Mouse (Mus musculus) embryonic fibroblast, embryonic 13.5 days (primary cell): Measurements from ENCODE around the gene Ajuba.

ENCODE experiments used
- CTCF ChIP-seq: IDR thresholded peaks from 2 replicates; pipeline ENCODE4 v1.5.1; 2011; ENCODE audit warnings: mild to moderate bottlenecking, control low read depth, low read length, moderate library complexity, borderline replicate concordance; ENCODE audit not compliant: insufficient read depth
- POLR2A ChIP-seq: IDR thresholded peaks from 2 replicates; pipeline ENCODE4 v1.6.1; 2011; ENCODE audit warnings: low read depth, mild to moderate bottlenecking, control low read depth, low read length, moderate library complexity

DNA sequence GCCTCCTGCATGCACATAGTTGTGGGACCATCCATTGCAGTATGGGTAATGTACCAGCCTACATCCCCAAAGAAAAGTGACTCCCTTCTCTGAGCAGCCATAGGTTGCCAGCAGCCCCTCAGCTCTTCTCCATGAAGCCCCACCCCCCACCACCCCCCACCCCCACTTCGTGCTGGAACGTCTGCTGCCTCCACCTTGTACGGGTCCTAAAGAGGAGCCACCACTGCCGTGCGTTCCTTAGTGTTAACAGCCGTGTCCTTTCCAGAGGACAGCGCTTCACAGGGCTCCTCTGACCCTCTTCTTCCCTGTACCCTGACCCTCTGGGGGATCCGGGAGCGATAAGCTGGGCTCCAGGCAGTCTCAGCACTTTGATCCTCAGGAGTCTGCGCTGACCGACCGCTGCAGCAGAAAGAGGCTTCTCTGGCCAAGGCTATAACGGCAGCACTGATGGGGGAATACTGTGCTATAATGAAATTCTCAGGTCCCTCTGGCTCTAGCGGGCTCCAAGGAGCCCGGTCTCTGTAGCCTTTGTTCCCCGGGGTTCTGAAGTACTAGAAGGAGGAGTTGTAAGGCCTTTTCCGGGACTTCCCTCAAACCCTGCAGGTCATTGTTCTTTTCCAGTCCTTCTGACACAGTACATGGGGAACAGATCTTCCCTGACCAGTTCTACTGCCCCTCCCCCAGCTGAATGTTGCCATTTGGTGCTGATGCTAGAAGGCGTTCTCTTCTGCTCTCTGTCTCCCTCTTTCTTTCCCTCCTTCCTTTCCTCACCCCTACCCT, 49.9 kb downstream of the Ajuba start:
- no peak for TF ChIP-seq POLR2A
- no peak for TF ChIP-seq CTCF
